Mouse (Mus musculus) hindbrain, embryonic 13.5 days (tissue): ENCODE measurements around the gene Tmem87a. TPM values are rescaled to one million over a fixed set of nuclear protein-coding genes. Genes with fewer than 3 reads are reported as not detected.

Source experiments
- ATAC-seq: fragments of 200-750 bp; cut with Nextera tagmentation; 2 replicates; pipeline ENCODE4 v1.8.0; 2017; ENCODE audit warnings: moderate TSS enrichment; ENCODE audit not compliant: low FRiP score
- H3K27ac ChIP-seq: fragments of 300-500 bp; sonication (generic); 2 replicates; pipeline ENCODE4 v1.5.1; 2015; ENCODE audit warnings: inconsistent platforms, mild to moderate bottlenecking, moderate library complexity
- H3K27me3 ChIP-seq: fragments of 300-500 bp; sonication (generic); 2 replicates; pipeline ENCODE4 v1.6.1; 2015; ENCODE audit warnings: mild to moderate bottlenecking, inconsistent platforms
- H3K36me3 ChIP-seq: fragments of 300-500 bp; sonication (generic); 2 replicates; pipeline ENCODE4 v1.6.1; 2015; ENCODE audit warnings: mild to moderate bottlenecking, inconsistent platforms
- H3K4me1 ChIP-seq: fragments of 300-500 bp; sonication (generic); replicated peaks from 2 replicates; pipeline ENCODE4 v1.6.1; 2015; ENCODE audit warnings: inconsistent platforms
- H3K4me2 ChIP-seq: fragments of 300-500 bp; sonication (generic); 2 replicates; pipeline ENCODE4 v1.6.1; 2015; ENCODE audit warnings: inconsistent platforms, mild to moderate bottlenecking, moderate library complexity
- H3K4me3 ChIP-seq: fragments of 300-500 bp; sonication (generic); 2 replicates; pipeline ENCODE4 v1.5.1; 2015; ENCODE audit warnings: mild to moderate bottlenecking, inconsistent platforms
- H3K9ac ChIP-seq: fragments of 300-500 bp; sonication (generic); 2 replicates; pipeline ENCODE4 v1.6.1; 2015; ENCODE audit warnings: mild to moderate bottlenecking, inconsistent platforms
- H3K9me3 ChIP-seq: fragments of 300-500 bp; sonication (generic); 2 replicates; pipeline ENCODE4 v1.6.1; 2016; ENCODE audit warnings: inconsistent platforms
- WGBS: fragments of 180-500 bp; shearing (Covaris S2); methylation state at CpG from one replicate; pipeline ENCODE4 v1.1.7; 2015; 5-methylcytosine and 5-hydroxymethylcytosine counted together
- polyA plus RNA-seq: library from polyadenylated mRNA; unstranded; fragments of >200 nt; fragmentation: Nextera tagmentation; extraction: Ambion mirVana; gene quantifications from 2 replicates; pipeline ENCODE4 v1.2.1, GENCODE M21; 2015

The Tmem87a gene
- polyA plus RNA-seq, 1 experiment from 2014 or later, result 8.4 TPM

DNA sequence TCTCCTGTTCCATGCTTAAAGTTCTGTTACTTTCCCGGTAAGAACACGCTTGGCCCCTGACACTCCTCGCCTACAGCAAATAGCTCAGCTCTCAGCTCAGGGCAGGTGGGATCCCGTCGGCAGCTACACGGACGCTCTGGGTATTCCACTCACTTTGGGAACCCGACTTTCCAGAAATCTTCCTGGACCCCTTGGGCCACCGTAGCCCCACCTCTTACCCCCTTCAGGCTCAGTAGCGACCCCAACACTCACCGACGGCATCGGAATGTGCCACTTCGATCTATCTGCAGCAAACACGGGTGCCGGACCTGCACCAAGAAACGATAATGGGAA, 294 bp downstream of the Tmem87a start, which contains the start of gene Ganc:
Gene Ganc (plus strand): TSS at position 244 of the 333 bp plus-strand sequence.
- peaks cover 26% of the 10 kb centered on the region for H3K4me1 ChIP-seq
- H3K27me3 ChIP-seq, result no peaks in the 10 kb centered on the region
- H3K4me3 ChIP-seq, result peak within 1 kb of the TSS; percentile 82
- peaks cover 8% of the 10 kb centered on the region for H3K9me3 ChIP-seq
- peak within 1 kb of the TSS; percentile 91 for H3K27ac ChIP-seq
- 0 out of 2 replicates have a peak, but pooled peaks cover 5% of the 10 kb centered on the region for H3K36me3 ChIP-seq
- ATAC-seq, result peak; percentile 90
- peak within 1 kb of the TSS; percentile 87 for H3K9ac ChIP-seq
- WGBS, result under 1% methylated on average over 17 of the region's 17 CpGs
- H3K4me2 ChIP-seq, result peak within 1 kb of the TSS; percentile 70

DNA sequence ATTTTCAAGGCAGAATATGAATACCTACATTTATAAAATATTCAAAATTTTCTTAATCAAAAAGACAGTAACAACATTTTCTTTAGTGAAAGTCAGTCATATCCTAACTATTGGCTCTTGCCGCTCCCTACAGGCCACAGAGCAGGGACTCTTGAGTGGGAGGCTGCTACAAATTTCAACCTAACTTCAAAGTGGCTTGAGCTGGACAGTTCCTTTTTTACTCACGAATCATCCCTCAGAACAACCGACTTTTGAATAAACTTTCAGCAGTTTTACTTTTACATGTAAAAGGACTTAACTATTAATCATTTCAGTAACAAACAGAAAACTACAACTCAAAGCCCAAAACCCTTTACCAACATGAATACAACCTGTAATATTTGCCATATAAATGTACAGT, 1.1 kb downstream of the Tmem87a start:
- H3K27ac ChIP-seq, result no peak overlapping the region
- no peak for ATAC-seq
- WGBS, result 63% methylated on average over 3 of the region's 3 CpGs
- peaks cover 26% of the 10 kb centered on the region for H3K4me1 ChIP-seq
- peaks cover 4% of the 10 kb centered on the region; the same call in 1 of the 2 replicates for H3K9me3 ChIP-seq
- H3K4me3 ChIP-seq, result peak overlapping the region; percentile 82
- H3K4me2 ChIP-seq, result peak overlapping the region; percentile 70
- no peak overlapping the region for H3K9ac ChIP-seq
- H3K36me3 ChIP-seq, result peaks cover 9% of the 10 kb centered on the region; the same call in 1 of the 2 replicates
- H3K27me3 ChIP-seq, result no peaks in the 10 kb centered on the region

DNA sequence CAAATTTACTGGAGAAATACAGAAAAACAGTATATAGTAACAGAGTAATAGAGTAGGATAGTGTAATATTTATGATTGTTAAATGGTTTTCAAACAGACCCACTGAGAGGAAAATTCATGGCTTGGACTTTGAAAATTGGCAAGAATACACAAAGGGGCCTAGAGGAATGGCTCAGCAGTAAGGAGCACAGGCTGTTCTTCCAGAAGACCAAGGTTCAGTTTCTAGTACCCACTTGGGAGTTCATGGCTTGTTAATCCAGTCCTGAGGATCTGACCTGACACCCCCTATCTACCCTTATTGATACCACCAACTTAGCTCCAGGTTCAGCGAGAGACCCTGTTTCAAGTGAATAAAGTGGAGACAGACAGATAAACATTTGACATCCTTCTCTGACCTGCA, 6.0 kb downstream of the Tmem87a start:
- no peaks in the 10 kb centered on the region for H3K27me3 ChIP-seq
- H3K4me1 ChIP-seq, result peaks cover 12% of the 10 kb centered on the region
- H3K4me3 ChIP-seq, result no peak overlapping the region
- ATAC-seq, result no peak
- H3K9me3 ChIP-seq, result no peaks in the 10 kb centered on the region
- H3K4me2 ChIP-seq, result no peak overlapping the region
- H3K36me3 ChIP-seq, result peaks cover 38% of the 10 kb centered on the region
- WGBS, result 100% methylated on average over 1 of the region's 1 CpGs
- H3K27ac ChIP-seq, result no peak overlapping the region
- H3K9ac ChIP-seq, result no peak overlapping the region; the same call in 1 of the 2 replicates

DNA sequence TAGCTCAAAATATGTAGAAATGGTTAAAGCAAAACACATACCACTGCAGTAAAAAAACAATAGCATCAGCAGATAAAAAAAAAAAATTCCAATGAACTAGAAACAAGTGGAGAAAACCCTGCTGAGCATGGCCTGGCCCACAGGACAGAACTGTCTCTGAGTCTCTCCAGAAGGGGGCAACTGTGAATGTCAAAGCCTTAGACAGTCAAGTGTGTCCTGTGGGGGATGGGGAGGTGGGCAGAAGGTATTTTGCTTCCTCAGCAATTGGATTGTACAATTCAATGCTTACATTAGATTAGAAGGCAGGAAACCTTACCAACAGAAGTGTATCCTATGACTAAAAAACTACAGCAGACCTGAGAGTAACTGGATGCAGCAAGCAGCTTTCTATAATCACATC, 11.5 kb downstream of the Tmem87a start:
- Histone ChIP-seq H3K9me3 (no peaks in the 10 kb centered on the region), H3K36me3 (peaks cover 73% of the 10 kb centered on the region), H3K27me3 (no peaks in the 10 kb centered on the region), H3K27ac (no peak overlapping the region), H3K4me3 (no peak overlapping the region), H3K4me1 (no peaks in the 10 kb centered on the region), H3K9ac (no peak overlapping the region), H3K4me2 (no peak overlapping the region)
- ATAC-seq, result no peak

DNA sequence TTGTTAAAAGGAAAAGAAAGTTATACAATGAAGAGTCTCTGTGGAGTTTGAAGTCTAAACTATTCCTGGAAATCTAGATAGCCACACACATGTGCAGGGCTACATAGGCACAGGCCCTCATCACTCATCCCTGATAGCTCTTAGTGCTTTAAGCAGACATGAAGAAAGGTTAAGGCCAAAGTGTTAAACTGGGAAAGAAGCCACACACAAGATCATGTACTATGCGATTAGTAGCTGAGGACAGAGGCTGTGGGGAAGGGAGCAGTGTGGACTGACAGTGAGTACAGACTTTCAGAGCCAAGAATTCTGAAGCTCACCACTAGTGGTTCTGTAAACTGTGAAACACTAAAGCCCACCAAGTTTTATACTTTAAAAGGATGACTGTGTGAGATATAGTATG, 13.0 kb downstream of the Tmem87a start:
- H3K9me3 ChIP-seq, result no peaks in the 10 kb centered on the region
- no peak for ATAC-seq
- H3K4me2 ChIP-seq, result no peak overlapping the region
- H3K36me3 ChIP-seq, result peaks cover 69% of the 10 kb centered on the region
- H3K27me3 ChIP-seq, result no peaks in the 10 kb centered on the region
- H3K4me1 ChIP-seq, result no peaks in the 10 kb centered on the region
- 100% methylated on average over 1 of the region's 1 CpGs for WGBS
- H3K27ac ChIP-seq, result no peak overlapping the region
- H3K4me3 ChIP-seq, result no peak overlapping the region
- H3K9ac ChIP-seq, result no peak overlapping the region

DNA sequence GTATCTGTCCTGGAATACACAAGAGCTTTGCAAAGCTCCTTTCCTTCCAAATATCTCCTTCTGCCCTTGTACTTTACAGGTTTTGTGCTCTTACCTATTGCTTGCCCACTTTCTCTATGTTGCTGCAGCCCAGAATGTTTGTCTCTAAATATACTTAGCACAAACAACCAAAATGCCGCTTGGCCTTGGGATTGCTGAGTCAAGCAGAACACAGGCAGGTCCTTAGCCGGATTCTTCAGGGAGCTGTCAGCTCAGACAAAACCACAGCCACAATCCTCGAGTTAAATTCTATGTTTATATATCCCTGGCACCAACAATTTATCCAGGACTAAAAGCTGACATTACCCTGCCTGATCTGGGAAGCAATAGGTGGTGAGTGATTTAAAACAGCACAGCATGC, 14.5 kb downstream of the Tmem87a start:
- Histone ChIP-seq H3K36me3 (peaks cover 67% of the 10 kb centered on the region), H3K4me1 (no peaks in the 10 kb centered on the region), H3K27me3 (no peaks in the 10 kb centered on the region), H3K27ac (no peak overlapping the region), H3K9me3 (no peaks in the 10 kb centered on the region), H3K4me3 (no peak overlapping the region), H3K4me2 (no peak overlapping the region), H3K9ac (no peak overlapping the region)
- 93% methylated on average over 3 of the region's 3 CpGs for WGBS
- ATAC-seq, result no peak

DNA sequence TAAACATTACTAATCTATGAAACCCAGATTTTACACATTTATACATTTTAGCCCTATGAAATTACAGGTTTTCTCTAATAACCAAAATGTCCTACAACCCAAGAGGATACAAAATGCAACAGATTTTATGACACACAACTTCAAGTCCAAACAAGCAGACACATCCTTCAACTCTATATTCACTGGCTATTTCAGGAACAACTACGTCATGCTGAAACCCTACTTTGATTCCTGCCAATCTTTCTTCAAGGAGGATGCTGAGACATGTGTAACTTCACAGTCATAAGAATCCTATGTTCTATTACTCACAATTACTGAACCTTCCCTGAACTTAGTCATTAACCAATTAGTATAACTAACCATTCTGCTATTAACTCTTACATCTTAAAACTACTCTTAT, 16.6 kb downstream of the Tmem87a start:
- Histone ChIP-seq H3K4me2 (no peak overlapping the region), H3K36me3 (peaks cover 62% of the 10 kb centered on the region)

DNA sequence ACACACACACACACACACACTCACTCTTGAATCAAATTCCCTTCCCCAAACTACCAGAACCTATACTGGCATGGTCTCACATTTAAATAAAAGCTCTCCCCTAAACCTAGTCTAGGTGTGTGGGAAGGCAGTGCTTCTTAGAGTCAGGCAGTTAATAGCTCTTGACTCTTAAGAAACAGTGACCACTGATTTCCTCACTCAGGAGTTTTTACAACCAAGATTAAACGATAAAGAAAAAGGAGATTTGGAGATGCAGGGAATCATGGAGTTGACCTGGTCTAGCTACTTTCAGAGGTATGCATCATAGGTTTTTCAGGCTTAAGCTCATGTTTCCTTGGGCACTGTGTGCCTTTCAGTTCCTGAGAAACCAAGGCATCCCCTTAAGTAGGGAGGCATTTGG, 17.6 kb downstream of the Tmem87a start:
- peaks cover 66% of the 10 kb centered on the region for H3K36me3 ChIP-seq
- no peak overlapping the region for H3K4me2 ChIP-seq
- H3K4me3 ChIP-seq, result no peak overlapping the region
- WGBS, result 94% methylated on average over 1 of the region's 1 CpGs
- ATAC-seq, result no peak
- no peak overlapping the region for H3K27ac ChIP-seq
- no peaks in the 10 kb centered on the region for H3K9me3 ChIP-seq
- H3K9ac ChIP-seq, result no peak overlapping the region
- H3K27me3 ChIP-seq, result no peaks in the 10 kb centered on the region
- H3K4me1 ChIP-seq, result no peaks in the 10 kb centered on the region

More for the DNA sequence above, 16.6 kb downstream of the Tmem87a start:
- Histone ChIP-seq H3K9me3 (no peaks in the 10 kb centered on the region), H3K27me3 (no peaks in the 10 kb centered on the region), H3K9ac (no peak overlapping the region), H3K4me3 (no peak overlapping the region), H3K4me1 (no peaks in the 10 kb centered on the region), H3K27ac (no peak overlapping the region)
- ATAC-seq, result no peak
- 94% methylated on average over 1 of the region's 1 CpGs for WGBS

DNA sequence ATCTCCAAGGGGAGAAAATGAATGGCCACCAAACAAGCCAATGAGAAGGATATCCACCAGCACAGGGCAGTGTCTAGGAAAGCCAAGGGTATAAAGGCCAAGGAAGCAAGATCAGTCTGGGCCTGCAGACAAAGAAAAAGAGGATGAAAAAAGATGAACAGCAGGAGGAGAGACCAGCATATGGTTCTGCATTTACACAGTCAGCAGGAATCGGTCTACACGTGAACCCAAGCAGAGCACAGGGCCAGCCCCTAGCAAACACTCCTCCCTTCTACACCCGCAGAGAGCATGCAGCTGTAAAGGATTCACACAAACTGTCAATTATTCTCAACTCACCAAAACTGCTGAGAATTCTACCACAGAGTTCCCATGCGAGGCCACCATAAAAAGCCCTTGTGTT, 30.1 kb downstream of the Tmem87a start:
- no peaks in the 10 kb centered on the region for H3K4me1 ChIP-seq
- no peak overlapping the region for H3K9ac ChIP-seq
- H3K27me3 ChIP-seq, result no peaks in the 10 kb centered on the region
- H3K9me3 ChIP-seq, result no peaks in the 10 kb centered on the region
- WGBS, result 74% methylated on average over 4 of the region's 4 CpGs
- H3K36me3 ChIP-seq, result peaks cover 77% of the 10 kb centered on the region
- no peak overlapping the region for H3K4me3 ChIP-seq
- no peak overlapping the region for H3K4me2 ChIP-seq
- no peak for ATAC-seq
- no peak overlapping the region for H3K27ac ChIP-seq

DNA sequence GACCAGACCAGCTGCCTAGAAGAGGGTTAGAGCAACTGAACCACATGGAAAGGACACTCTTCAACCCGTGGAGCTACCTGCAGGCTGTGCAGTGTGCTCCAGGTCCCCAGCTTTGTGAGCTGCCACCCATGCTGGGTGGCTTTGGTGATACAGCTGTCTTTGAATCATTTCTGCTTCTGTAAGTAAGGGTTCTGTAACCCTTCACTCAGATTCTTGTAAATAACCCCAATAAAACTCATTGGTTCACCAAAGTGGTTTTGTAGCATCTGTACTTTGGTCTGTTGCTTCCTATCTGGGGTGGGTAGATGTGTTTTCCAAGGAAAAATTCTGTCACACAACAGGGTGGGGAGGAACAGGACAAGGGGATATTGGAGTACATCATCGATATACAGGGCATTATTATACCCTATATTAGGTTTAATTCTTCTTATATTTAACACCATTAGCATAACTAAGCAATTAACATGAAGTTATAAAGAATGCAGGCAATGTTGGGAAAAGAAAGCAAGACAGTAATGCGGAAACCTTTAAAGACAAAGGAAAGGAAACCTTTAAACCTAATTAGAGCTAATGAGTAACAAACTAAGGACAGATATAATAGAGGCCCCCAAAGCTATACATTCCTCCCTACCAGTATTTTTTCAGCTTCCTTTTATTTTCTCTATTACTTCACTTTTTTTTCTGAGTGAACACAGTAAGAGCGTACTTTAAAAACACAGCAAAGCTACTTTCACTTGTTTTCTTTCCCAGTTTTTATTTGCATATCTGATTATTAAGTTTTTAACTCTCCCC, 36.3 kb downstream of the Tmem87a start:
- Histone ChIP-seq H3K4me3 (no peak overlapping the region), H3K4me2 (no peak overlapping the region), H3K9me3 (no peaks in the 10 kb centered on the region), H3K4me1 (no peaks in the 10 kb centered on the region), H3K27ac (no peak overlapping the region), H3K9ac (no peak overlapping the region), H3K36me3 (peaks cover 72% of the 10 kb centered on the region), H3K27me3 (no peaks in the 10 kb centered on the region)
- 94% methylated on average over 4 of the region's 4 CpGs for WGBS
- ATAC-seq, result no peak

DNA sequence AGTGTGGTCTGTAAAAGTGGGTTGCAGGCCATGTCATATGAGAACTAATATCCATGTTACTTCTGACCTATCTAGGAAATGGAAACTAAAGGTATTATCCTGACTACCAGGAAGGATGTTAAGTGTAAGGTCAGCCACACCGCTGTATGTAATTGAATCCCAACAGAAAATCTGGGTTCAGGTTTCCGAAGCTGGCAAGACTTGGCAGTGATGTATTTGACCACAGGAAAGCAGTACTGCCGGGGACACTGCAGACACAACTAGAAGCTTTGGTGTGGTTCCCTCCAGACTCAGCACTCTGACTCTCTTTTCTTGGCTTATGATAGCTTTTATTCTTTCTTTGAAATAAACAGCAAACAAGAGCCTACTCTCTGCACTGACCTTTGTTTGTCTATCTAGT, 37.4 kb downstream of the Tmem87a start:
- 96% methylated on average over 3 of the region's 3 CpGs for WGBS
- Histone ChIP-seq H3K9me3 (no peaks in the 10 kb centered on the region), H3K36me3 (peaks cover 74% of the 10 kb centered on the region), H3K4me1 (no peaks in the 10 kb centered on the region), H3K27me3 (no peaks in the 10 kb centered on the region), H3K9ac (no peak overlapping the region), H3K4me3 (no peak overlapping the region), H3K27ac (no peak overlapping the region), H3K4me2 (no peak overlapping the region)
- ATAC-seq, result no peak

DNA sequence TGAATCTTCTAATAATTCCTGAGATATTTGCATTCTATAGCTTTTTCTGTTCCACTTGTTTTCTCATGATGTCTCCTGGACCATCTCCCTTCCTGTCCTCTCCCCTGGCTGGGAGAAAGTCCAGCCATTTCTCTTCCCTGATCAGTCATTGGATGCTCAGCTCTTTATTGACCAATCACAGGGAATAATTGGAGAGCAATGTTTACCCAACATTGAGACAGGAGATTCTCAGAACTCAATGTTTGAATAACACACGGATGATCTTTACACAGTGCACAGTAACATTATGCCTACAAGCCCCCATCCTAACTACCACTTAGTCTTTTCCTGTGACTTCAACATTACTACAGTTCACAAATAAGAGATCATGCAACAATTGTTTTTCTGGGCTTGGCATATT, 43.5 kb downstream of the Tmem87a start:
- 84% methylated on average over 1 of the region's 1 CpGs for WGBS

More for the DNA sequence above, 43.5 kb downstream of the Tmem87a start:
- no peak for ATAC-seq
- Histone ChIP-seq H3K27me3 (no peaks in the 10 kb centered on the region), H3K9me3 (no peaks in the 10 kb centered on the region), H3K4me1 (no peaks in the 10 kb centered on the region), H3K4me3 (no peak overlapping the region), H3K4me2 (no peak overlapping the region), H3K27ac (no peak overlapping the region), H3K36me3 (peaks cover 67% of the 10 kb centered on the region), H3K9ac (no peak overlapping the region)
